Mouse (Mus musculus) ES-E14 (cell line): ENCODE measurements around the gene Pofut1. TPM values are rescaled to one million over a fixed set of nuclear protein-coding genes. Genes with fewer than 3 reads are reported as not detected.

Source experiments
- DNase-seq: peaks from one replicate; pipeline ENCODE4 v3.0.0-alpha.2; 2013; ENCODE audit warnings: low read depth, low spot score
- H3K27ac ChIP-seq: 2 replicates; pipeline ENCODE4 v1.5.1; 2012; ENCODE audit warnings: low read depth, mild to moderate bottlenecking, low read length, moderate library complexity, mixed read lengths; ENCODE audit not compliant: poor library complexity, insufficient read depth, severe bottlenecking
- H3K36me3 ChIP-seq: 2 replicates; pipeline ENCODE4 v1.6.1; 2012; ENCODE audit warnings: mild to moderate bottlenecking, low read length, moderate library complexity, mixed read lengths; ENCODE audit not compliant: control insufficient read depth, poor library complexity, insufficient read depth, severe bottlenecking
- H3K4me1 ChIP-seq, 2 experiments: fragments of 150-350 bp in 1 of 2; sonication (generic) in 1 of 2; 2 replicates each; pipeline ENCODE4 v1.6.1; 2012; ENCODE audit warnings: low read length in 2 of 2, mild to moderate bottlenecking in 1 of 2, mixed read lengths in 1 of 2; ENCODE audit not compliant: control insufficient read depth in 2 of 2, insufficient read depth in 2 of 2, poor library complexity in 1 of 2
- H3K4me3 ChIP-seq, 2 experiments: fragments of 150-350 bp in 1 of 2; sonication (generic) in 1 of 2; 2 replicates each; pipeline ENCODE4 v1.5.1; 2012; ENCODE audit warnings: low read length in 2 of 2, low read depth in 1 of 2, mild to moderate bottlenecking in 1 of 2, mixed read lengths in 1 of 2; ENCODE audit not compliant: insufficient read depth in 1 of 2, poor library complexity in 1 of 2, severe bottlenecking in 1 of 2
- H3K9ac ChIP-seq: 2 replicates; pipeline ENCODE4 v1.6.1; 2012; ENCODE audit warnings: low read depth, mild to moderate bottlenecking, low read length, mixed read lengths; ENCODE audit not compliant: poor library complexity, insufficient read depth, severe bottlenecking
- H3K9me3 ChIP-seq: fragments of 150-350 bp; sonication (generic); 2 replicates; pipeline ENCODE4 v1.6.1; 2012; ENCODE audit warnings: low read depth, mild to moderate bottlenecking, low read length; ENCODE audit not compliant: control insufficient read depth, insufficient read depth
- CHD2 ChIP-seq: IDR thresholded peaks from 2 replicates; pipeline ENCODE4 v1.6.1; 2014; ENCODE audit warnings: mild to moderate bottlenecking, low read depth, low read length, inconsistent platforms
- HCFC1 ChIP-seq: IDR thresholded peaks from 2 replicates; pipeline ENCODE4 v1.6.1; 2012; ENCODE audit warnings: low read length, inconsistent platforms, borderline replicate concordance; ENCODE audit not compliant: insufficient read depth
- MAFK ChIP-seq: IDR thresholded peaks from 2 replicates; pipeline ENCODE4 v1.6.1; 2014; ENCODE audit warnings: mild to moderate bottlenecking, low read depth, low read length, inconsistent platforms; ENCODE audit not compliant: insufficient read depth
- ZC3H11A ChIP-seq: IDR thresholded peaks from 2 replicates; pipeline ENCODE4 v1.6.1; 2012; ENCODE audit warnings: low read depth, mild to moderate bottlenecking, inconsistent platforms, low read length, borderline replicate concordance
- ZNF384 ChIP-seq: IDR thresholded peaks from 2 replicates; pipeline ENCODE4 v1.6.1; 2012; ENCODE audit warnings: low read depth, low read length, inconsistent platforms
- in situ Hi-C, 2 experiments: fragments of 600-800 bp; cut with MboI; formaldehyde crosslinking; loops; one replicate each; pipeline ENCODE4 v1.15.1; 2025; ENCODE audit warnings: low sequenced_read_pairs in 2 of 2, inconsistent platforms in 1 of 2; ENCODE audit not compliant: unreplicated experiment in 2 of 2
- total RNA-seq: library from RNA; depleted of rRNA; stranded (reverse); fragments of 300-350 nt; gene quantifications from 2 replicates; pipeline ENCODE4 v1.2.3, GENCODE M21; 2012

Gene Pofut1
- total RNA-seq, 1 experiment = 29.2 TPM

- in situ Hi-C loops = no loop called here
- H3K4me3 ChIP-seq = no peak overlapping the region
- H3K27ac ChIP-seq = no peak overlapping the region
- no peak for DNase-seq
- no peak overlapping the region for H3K9ac ChIP-seq
- no peak for TF ChIP-seq MAFK
- no peaks in the 10 kb centered on the region for H3K9me3 ChIP-seq
- no peaks in the 10 kb centered on the region; a peak in 1 of 4 replicates for H3K4me1 ChIP-seq
- peaks cover 2% of the 10 kb centered on the region; the same call in 1 of the 2 replicates for H3K36me3 ChIP-seq
Measured at GRCm38 (mm10) chr2:153222130-153222529, 19.2 kb upstream of the Pofut1 start.

GRCm38 (mm10) chr2:153222566-153222965, 18.8 kb upstream of the Pofut1 start:
- Histone ChIP-seq H3K9ac (no peak overlapping the region), H3K9me3 (no peaks in the 10 kb centered on the region)

GRCm38 (mm10) chr2:153224946-153225594, 16.3 kb upstream of the Pofut1 start, which contains the start of gene Tspyl3:
Tspyl3 (minus strand) TSS chr2:153225441.
- peak; percentile 35 for DNase-seq
- Histone ChIP-seq H3K36me3 (peaks cover 6% of the 10 kb centered on the region; the same call in 1 of the 2 replicates), H3K9me3 (no peaks in the 10 kb centered on the region), H3K9ac (peak within 1 kb of the TSS; percentile 82), H3K27ac (no peak within 1 kb of the TSS), H3K4me3 (peak within 1 kb of the TSS; percentile 79 to 84), H3K4me1 (no peaks in the 10 kb centered on the region; a peak in 1 of 4 replicates)
- TF ChIP-seq MAFK (no peak), ZNF384 (no peak), ZC3H11A (no peak), CHD2 (no peak), HCFC1 (no peak)
- in situ Hi-C loops = no loop called here

More at GRCm38 (mm10) chr2:153222566-153222965, 18.8 kb upstream of the Pofut1 start:
- Histone ChIP-seq H3K27ac (no peak overlapping the region), H3K4me1 (no peaks in the 10 kb centered on the region; a peak in 1 of 4 replicates), H3K36me3 (peaks cover 2% of the 10 kb centered on the region; the same call in 1 of the 2 replicates), H3K4me3 (no peak overlapping the region)
- in situ Hi-C loops = no loop called here
- no peak for DNase-seq
- TF ChIP-seq MAFK (no peak), ZNF384 (no peak), HCFC1 (no peak), CHD2 (no peak), ZC3H11A (no peak)

GRCm38 (mm10) chr2:153225595-153225953, 15.8 kb upstream of the Pofut1 start:
- Histone ChIP-seq H3K4me1 (no peaks in the 10 kb centered on the region; a peak in 1 of 4 replicates), H3K27ac (no peak overlapping the region), H3K9ac (no peak overlapping the region), H3K4me3 (peak overlapping the region; percentile 79 to 84; a peak in 3 of 4 replicates), H3K36me3 (peaks cover 10% of the 10 kb centered on the region), H3K9me3 (no peaks in the 10 kb centered on the region)
- in situ Hi-C loops = no loop called here
- DNase-seq = no peak
- TF ChIP-seq HCFC1 (no peak), MAFK (no peak), CHD2 (no peak), ZC3H11A (no peak), ZNF384 (no peak)

GRCm38 (mm10) chr2:153227959-153228358, 13.4 kb upstream of the Pofut1 start:
- DNase-seq = no peak
- H3K36me3 ChIP-seq = peaks cover 28% of the 10 kb centered on the region
- H3K9ac ChIP-seq = no peak overlapping the region
- H3K4me3 ChIP-seq = no peak overlapping the region
- no peaks in the 10 kb centered on the region for H3K9me3 ChIP-seq
- no peak overlapping the region for H3K27ac ChIP-seq
- in situ Hi-C loops = no loop called here
- TF ChIP-seq CHD2 = no peak
- no peak for TF ChIP-seq ZNF384
- no peak for TF ChIP-seq ZC3H11A
- TF ChIP-seq HCFC1 = no peak
- no peak for TF ChIP-seq MAFK
- H3K4me1 ChIP-seq = no peaks in the 10 kb centered on the region; a peak in 1 of 4 replicates
